Mouse (Mus musculus) limb, embryonic 14.5 days (tissue): ENCODE measurements at regions not wholly inside any gene's neighbourhood (a gene's known extent, or its start where the extent isn't known, plus 50 kb on each side); places are given as distances from the start of the nearest gene placed in this dataset.

Experiments used
- ATAC-seq: fragments of 200-750 bp; cut with Nextera tagmentation; 2 replicates; pipeline ENCODE4 v1.8.0; 2017; ENCODE audit warnings: low read depth, moderate number of reproducible peaks, moderate TSS enrichment; ENCODE audit not compliant: low FRiP score
- DNase-seq: peaks from one replicate; pipeline ENCODE4 v3.0.0-alpha.2; 2015; ENCODE audit warnings: low spot score
- H3K27ac ChIP-seq: fragments of 300-500 bp; sonication (generic); replicated peaks from 2 replicates; pipeline ENCODE4 v1.5.1; 2014; ENCODE audit warnings: low read depth, mild to moderate bottlenecking, low read length, moderate library complexity, mixed read lengths
- H3K27me3 ChIP-seq: fragments of 300-500 bp; sonication (generic); 2 replicates; pipeline ENCODE4 v1.6.1; 2014; ENCODE audit warnings: low read length, mixed read lengths; ENCODE audit not compliant: control insufficient read depth, insufficient read depth
- H3K36me3 ChIP-seq: fragments of 300-500 bp; sonication (generic); 2 replicates; pipeline ENCODE4 v1.6.1; 2014; ENCODE audit warnings: mild to moderate bottlenecking, low read length, moderate library complexity, mixed read lengths; ENCODE audit not compliant: control insufficient read depth, insufficient read depth
- H3K4me1 ChIP-seq: fragments of 300-500 bp; sonication (generic); 2 replicates; pipeline ENCODE4 v1.6.1; 2014; ENCODE audit warnings: antibody characterized with exemption, low read length, mixed read lengths; ENCODE audit not compliant: control insufficient read depth, insufficient read depth
- H3K4me2 ChIP-seq: fragments of 300-500 bp; sonication (generic); replicated peaks from 2 replicates; pipeline ENCODE4 v1.6.1; 2014; ENCODE audit warnings: low read depth, mild to moderate bottlenecking, low read length, moderate library complexity; ENCODE audit not compliant: severe bottlenecking
- H3K4me3 ChIP-seq: fragments of 300-500 bp; sonication (generic); replicated peaks from 2 replicates; pipeline ENCODE4 v1.5.1; 2014; ENCODE audit warnings: low read length
- H3K9ac ChIP-seq: fragments of 300-500 bp; sonication (generic); 2 replicates; pipeline ENCODE4 v1.6.1; 2014; ENCODE audit warnings: mild to moderate bottlenecking, low read depth, low read length, moderate library complexity; ENCODE audit not compliant: severe bottlenecking
- H3K9me3 ChIP-seq: fragments of 300-500 bp; sonication (generic); 2 replicates; pipeline ENCODE4 v1.6.1; 2016; ENCODE audit warnings: low read length; ENCODE audit not compliant: control insufficient read depth
- POLR2A ChIP-seq: fragments of 200-500 bp; IDR thresholded peaks from 2 replicates; pipeline ENCODE4 v1.8.0; 2012; ENCODE audit warnings: inconsistent platforms, mild to moderate bottlenecking, moderate library complexity, borderline replicate concordance; ENCODE audit not compliant: insufficient read depth, insufficient read length; ENCODE audit errors: extremely low read depth
- WGBS: fragments of 180-500 bp; shearing (Covaris S2); extraction: QIAGEN DNeasy Blood & Tissue Kit; methylation state at CpG from one replicate; pipeline ENCODE4 v1.1.7; 2014; 5-methylcytosine and 5-hydroxymethylcytosine counted together

GRCm38 (mm10) chr5:74893276-74893675 is 151.3 kb downstream of the Chic2 start:
- no peak for DNase-seq
- Histone ChIP-seq H3K27me3 (no peaks in the 10 kb centered on the region), H3K27ac (no peak overlapping the region), H3K4me1 (0 out of 2 replicates have a peak, but pooled peaks cover 15% of the 10 kb centered on the region), H3K9ac (no peak overlapping the region), H3K4me3 (no peak overlapping the region), H3K4me2 (no peak overlapping the region), H3K9me3 (no peaks in the 10 kb centered on the region), H3K36me3 (no peaks in the 10 kb centered on the region)
- no peak for TF ChIP-seq POLR2A
- ATAC-seq = no peak
- WGBS = 61% methylated on average over 5 of the region's 5 CpGs

- Histone ChIP-seq H3K9me3 (no peaks in the 10 kb centered on the region), H3K36me3 (no peaks in the 10 kb centered on the region), H3K9ac (no peak overlapping the region), H3K27me3 (no peaks in the 10 kb centered on the region), H3K27ac (no peak overlapping the region), H3K4me3 (no peak overlapping the region), H3K4me2 (no peak overlapping the region), H3K4me1 (0 out of 2 replicates have a peak, but pooled peaks cover 10% of the 10 kb centered on the region)
- ATAC-seq (no peak), DNase-seq (no peak)
- no peak for TF ChIP-seq POLR2A
- WGBS = 34% methylated on average over 3 of the region's 3 CpGs
These were observed 153.0 kb downstream of the Chic2 start for GRCm38 (mm10) chr5:74891541-74891940.

GRCm38 (mm10) chr5:74888934-74889333 is 155.6 kb downstream of the Chic2 start:
- H3K4me1 ChIP-seq = 0 out of 2 replicates have a peak, but pooled peaks cover 10% of the 10 kb centered on the region
- no peak overlapping the region for H3K27ac ChIP-seq
- H3K9ac ChIP-seq = no peak overlapping the region
- no peak for TF ChIP-seq POLR2A
- no peak for DNase-seq
- H3K4me2 ChIP-seq = no peak overlapping the region
- H3K4me3 ChIP-seq = no peak overlapping the region
- H3K36me3 ChIP-seq = no peaks in the 10 kb centered on the region
- no peak for ATAC-seq
- no peaks in the 10 kb centered on the region for H3K9me3 ChIP-seq
- 27% methylated on average over 8 of the region's 8 CpGs for WGBS
- no peaks in the 10 kb centered on the region for H3K27me3 ChIP-seq

GRCm38 (mm10) chr5:74885958-74886357 is 158.6 kb downstream of the Chic2 start:
- ATAC-seq = no peak
- H3K36me3 ChIP-seq = no peaks in the 10 kb centered on the region
- H3K4me3 ChIP-seq = no peak overlapping the region
- DNase-seq = no peak
- WGBS = 84% methylated on average over 3 of the region's 3 CpGs
- no peak overlapping the region for H3K27ac ChIP-seq
- no peak for TF ChIP-seq POLR2A
- no peaks in the 10 kb centered on the region for H3K27me3 ChIP-seq
- peaks cover 3% of the 10 kb centered on the region; the same call in 1 of the 2 replicates for H3K4me1 ChIP-seq
- no peak overlapping the region for H3K9ac ChIP-seq
- H3K9me3 ChIP-seq = no peaks in the 10 kb centered on the region
- H3K4me2 ChIP-seq = no peak overlapping the region

GRCm38 (mm10) chr5:74882563-74882962 is 162.0 kb downstream of the Chic2 start:
- DNase-seq = no peak
- 56% methylated on average over 12 of the region's 12 CpGs for WGBS
- no peak overlapping the region for H3K4me2 ChIP-seq

More at GRCm38 (mm10) chr5:74882563-74882962, 162.0 kb downstream of the Chic2 start:
- no peak for ATAC-seq
- H3K9me3 ChIP-seq = no peaks in the 10 kb centered on the region
- H3K4me3 ChIP-seq = no peak overlapping the region
- H3K27me3 ChIP-seq = no peaks in the 10 kb centered on the region
- no peak for TF ChIP-seq POLR2A
- H3K27ac ChIP-seq = no peak overlapping the region
- H3K36me3 ChIP-seq = no peaks in the 10 kb centered on the region
- no peak overlapping the region for H3K9ac ChIP-seq
- H3K4me1 ChIP-seq = peaks cover 5% of the 10 kb centered on the region; the same call in 1 of the 2 replicates
